Mouse (Mus musculus): ENCODE data around the gene Sbsn. TPM values are rescaled to one million over a fixed set of nuclear protein-coding genes. Genes with fewer than 3 reads are reported as not detected.

Sbsn gene
- total RNA-seq, 1 experiment from 2014 or later: not detected

- ATAC-seq (replicated peaks; ENCODE audit: insufficient number of reproducible peaks, low FRiP score, low TSS enrichment, poor library complexity, severe bottlenecking): no peak
These were observed 3.6 kb upstream of the Sbsn start for GRCm38 (mm10) chr7:30747525-30748204.

- ATAC-seq (replicated peaks; ENCODE audit: insufficient number of reproducible peaks, low FRiP score, low TSS enrichment, poor library complexity, severe bottlenecking): no peak
These were observed 1.3 kb upstream of the Sbsn start for GRCm38 (mm10) chr7:30749824-30750606.

- ATAC-seq (replicated peaks; ENCODE audit: insufficient number of reproducible peaks, low FRiP score, low TSS enrichment, poor library complexity, severe bottlenecking): no peak
These were observed 5.7 kb downstream of the Sbsn start for GRCm38 (mm10) chr7:30757001-30757400.

GRCm38 (mm10) chr7:30758853-30759252 is 7.6 kb downstream of the Sbsn start:
- no peak for ATAC-seq (replicated peaks; ENCODE audit: insufficient number of reproducible peaks, low FRiP score, low TSS enrichment, poor library complexity, severe bottlenecking)

- peak; percentile 71 for ATAC-seq (replicated peaks; ENCODE audit: insufficient number of reproducible peaks, low FRiP score, low TSS enrichment, poor library complexity, severe bottlenecking)
These were observed 10.6 kb downstream of the Sbsn start for GRCm38 (mm10) chr7:30761769-30762352.

GRCm38 (mm10) chr7:30763456-30763855 is 12.2 kb downstream of the Sbsn start, which contains the start of gene Dmkn:
Gene Dmkn, plus strand, starts transcription at chr7:30763756.
- no peak for ATAC-seq (replicated peaks; ENCODE audit: insufficient number of reproducible peaks, low FRiP score, low TSS enrichment, poor library complexity, severe bottlenecking)

- ATAC-seq (replicated peaks; ENCODE audit: insufficient number of reproducible peaks, low FRiP score, low TSS enrichment, poor library complexity, severe bottlenecking): no peak
These were observed 13.9 kb downstream of the Sbsn start for GRCm38 (mm10) chr7:30765173-30765572.

- no peak for ATAC-seq (replicated peaks; ENCODE audit: insufficient number of reproducible peaks, low FRiP score, low TSS enrichment, poor library complexity, severe bottlenecking)
These were observed 15.1 kb downstream of the Sbsn start for GRCm38 (mm10) chr7:30766408-30766807.

- no peak for ATAC-seq (replicated peaks; ENCODE audit: insufficient number of reproducible peaks, low FRiP score, low TSS enrichment, poor library complexity, severe bottlenecking)
These were observed 18.0 kb downstream of the Sbsn start for GRCm38 (mm10) chr7:30769236-30769635.

- ATAC-seq (replicated peaks; ENCODE audit: insufficient number of reproducible peaks, low FRiP score, low TSS enrichment, poor library complexity, severe bottlenecking): no peak
These were observed 24.8 kb downstream of the Sbsn start for GRCm38 (mm10) chr7:30776104-30776503.

GRCm38 (mm10) chr7:30777081-30777579 is 25.9 kb downstream of the Sbsn start:
- no peak for ATAC-seq (replicated peaks; ENCODE audit: insufficient number of reproducible peaks, low FRiP score, low TSS enrichment, poor library complexity, severe bottlenecking)

GRCm38 (mm10) chr7:30777911-30778310 is 26.6 kb downstream of the Sbsn start:
- ATAC-seq (replicated peaks; ENCODE audit: insufficient number of reproducible peaks, low FRiP score, low TSS enrichment, poor library complexity, severe bottlenecking): no peak

GRCm38 (mm10) chr7:30781792-30782191 is 30.5 kb downstream of the Sbsn start:
- ATAC-seq (replicated peaks; ENCODE audit: insufficient number of reproducible peaks, low FRiP score, low TSS enrichment, poor library complexity, severe bottlenecking): no peak

- ATAC-seq (replicated peaks; ENCODE audit: insufficient number of reproducible peaks, low FRiP score, low TSS enrichment, poor library complexity, severe bottlenecking): no peak
These were observed 31.4 kb downstream of the Sbsn start for GRCm38 (mm10) chr7:30782658-30783057.

GRCm38 (mm10) chr7:30785154-30785553 is 33.9 kb downstream of the Sbsn start:
- ATAC-seq (replicated peaks; ENCODE audit: insufficient number of reproducible peaks, low FRiP score, low TSS enrichment, poor library complexity, severe bottlenecking): no peak

- ATAC-seq (replicated peaks; ENCODE audit: insufficient number of reproducible peaks, low FRiP score, low TSS enrichment, poor library complexity, severe bottlenecking): no peak
These were observed 34.7 kb downstream of the Sbsn start for GRCm38 (mm10) chr7:30785721-30786546.

- ATAC-seq (replicated peaks; ENCODE audit: insufficient number of reproducible peaks, low FRiP score, low TSS enrichment, poor library complexity, severe bottlenecking): no peak
These were observed 36.2 kb downstream of the Sbsn start, which contains the start of gene Krtdap for GRCm38 (mm10) chr7:30787377-30788022. Gene Krtdap, plus strand, starts transcription at chr7:30787896.

GRCm38 (mm10) chr7:30790141-30790540 is 38.9 kb downstream of the Sbsn start:
- ATAC-seq (replicated peaks; ENCODE audit: insufficient number of reproducible peaks, low FRiP score, low TSS enrichment, poor library complexity, severe bottlenecking): no peak
